Mouse (Mus musculus) limb, embryonic 12.5 days (tissue): ENCODE measurements around the gene Grik4. TPM values are rescaled to one million over a fixed set of nuclear protein-coding genes. Genes with fewer than 3 reads are reported as not detected.

Source experiments
- microRNA-seq: library from miRNA; unstranded; fragments of <30 nt; microRNA quantifications from one replicate; pipeline ENCODE4, GENCODE M21; 2017
- polyA plus RNA-seq: library from polyadenylated mRNA; unstranded; fragments of >200 nt; fragmentation: Nextera tagmentation; extraction: Ambion mirVana; gene quantifications from 2 replicates; pipeline ENCODE4 v1.2.1, GENCODE M21; 2016

Grik4 gene
- polyA plus RNA-seq, 1 experiment from 2014 or later = 2.6 TPM

Small RNA genes lying within 50 kb of the gene (microRNA-seq; reads per million reads assigned to microRNA genes)
- gene Gm27509 = not detected

Other genes starting within 250 kb of the Grik4 start
- 14.8 and 16.9 TPM in 2 replicates for gene Arhgef12, start 162.7 kb upstream of the Grik4 start, polyA plus RNA-seq
- gene Tmem136, start 172.1 kb upstream of the Grik4 start, polyA plus RNA-seq = 8.9 and 11.8 TPM in 2 replicates